Mouse (Mus musculus): ENCODE results near the gene Prlh.

The Prlh gene

GRCm38 (mm10) chr1:91001101-91001500 is 48.2 kb downstream of the Prlh start:
- DNase-seq (ENCODE audit: low spot score) = no peak

- no peak for DNase-seq (ENCODE audit: low spot score)
Observed at GRCm38 (mm10) chr1:91001871-91002539, 49.1 kb downstream of the Prlh start.

GRCm38 (mm10) chr1:91002641-91003040 is 49.7 kb downstream of the Prlh start:
- no peak for DNase-seq (ENCODE audit: low spot score)

Data from urinary bladder, postnatal 10 days (tissue).